Mouse (Mus musculus): ENCODE measurements around the gene Dlk1.
"Not testable (repeated sequence)": the region's sequence is repeated elsewhere in the genome, so short reads cannot be mapped to it uniquely, and the experiment has no call there.

Gene Dlk1

GRCm38 (mm10) chr12:109438383-109438782 lies 14.2 kb upstream of the Dlk1 start:
- in situ Hi-C loops (cut with MseI, MboI): no loop called here

DNA sequence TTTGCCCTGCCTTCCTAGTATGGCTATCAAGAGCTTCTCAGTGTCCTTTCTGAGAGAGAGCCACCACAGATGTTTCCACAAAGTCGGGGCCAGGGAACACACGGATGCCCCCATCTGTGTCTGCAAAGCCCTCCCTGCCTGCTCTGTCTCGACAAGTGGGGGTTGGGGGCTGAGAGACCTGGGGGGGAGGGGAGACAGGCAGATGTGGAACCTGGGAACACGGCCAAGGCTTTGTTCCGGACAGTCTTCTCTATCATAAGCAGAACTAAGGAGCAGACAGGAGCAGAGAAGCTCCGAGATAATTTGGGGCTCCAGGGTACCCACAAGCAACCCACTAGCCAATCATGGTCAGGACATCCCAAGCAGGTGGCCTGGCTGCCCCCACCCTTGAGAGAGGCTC lies 12.6 kb upstream of the Dlk1 start:
- in situ Hi-C loops (cut with MseI, MboI): no loop called here

DNA sequence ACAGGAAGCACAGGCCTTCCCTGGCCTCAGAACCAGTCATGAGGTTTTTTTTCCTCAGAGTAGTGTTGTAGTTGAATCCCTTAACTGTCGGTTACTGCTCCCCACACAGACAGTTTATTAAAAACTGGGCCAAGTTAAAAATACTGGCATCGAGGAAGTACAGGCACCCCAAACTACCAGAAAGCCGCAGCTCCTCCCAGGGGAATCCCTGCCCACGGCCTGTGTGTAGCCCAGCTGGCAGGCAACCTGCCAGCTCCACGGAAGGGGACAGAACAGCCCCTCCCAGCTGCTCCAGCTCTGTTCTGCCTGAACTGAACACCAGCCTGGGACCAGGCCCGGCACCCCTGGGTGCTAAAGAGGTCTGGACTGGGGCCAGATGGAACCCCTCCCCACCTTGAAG lies 11.3 kb upstream of the Dlk1 start:
- in situ Hi-C loops (cut with MseI, MboI): no loop called here

DNA sequence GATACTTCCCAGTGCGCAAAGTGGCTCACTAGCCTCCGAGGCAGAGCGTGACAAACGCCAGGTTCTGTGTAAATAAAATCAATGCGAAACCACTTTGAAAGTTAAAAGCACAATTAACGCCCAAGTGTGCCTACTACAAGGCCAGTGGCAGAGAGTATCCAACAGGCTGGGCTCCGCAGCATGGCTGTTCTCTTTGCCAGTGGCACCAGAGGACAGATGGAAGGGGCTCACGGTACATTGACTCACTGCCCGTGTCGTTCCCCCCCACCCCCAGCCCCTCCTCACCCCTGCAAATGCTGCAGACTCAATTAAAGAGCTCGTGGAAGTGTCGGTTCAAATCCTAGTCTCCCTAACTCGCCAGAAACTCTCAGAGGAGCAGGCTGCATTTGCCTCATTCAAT lies 10.5 kb upstream of the Dlk1 start:
- in situ Hi-C loops (cut with MseI, MboI): no loop called here

GRCm38 (mm10) chr12:109443276-109443675 lies 9.3 kb upstream of the Dlk1 start:
- in situ Hi-C loops (cut with MseI, MboI): no loop called here

- in situ Hi-C loops (cut with MseI, MboI): no loop called here
These were observed 7.6 kb upstream of the Dlk1 start for GRCm38 (mm10) chr12:109444999-109445398.

DNA sequence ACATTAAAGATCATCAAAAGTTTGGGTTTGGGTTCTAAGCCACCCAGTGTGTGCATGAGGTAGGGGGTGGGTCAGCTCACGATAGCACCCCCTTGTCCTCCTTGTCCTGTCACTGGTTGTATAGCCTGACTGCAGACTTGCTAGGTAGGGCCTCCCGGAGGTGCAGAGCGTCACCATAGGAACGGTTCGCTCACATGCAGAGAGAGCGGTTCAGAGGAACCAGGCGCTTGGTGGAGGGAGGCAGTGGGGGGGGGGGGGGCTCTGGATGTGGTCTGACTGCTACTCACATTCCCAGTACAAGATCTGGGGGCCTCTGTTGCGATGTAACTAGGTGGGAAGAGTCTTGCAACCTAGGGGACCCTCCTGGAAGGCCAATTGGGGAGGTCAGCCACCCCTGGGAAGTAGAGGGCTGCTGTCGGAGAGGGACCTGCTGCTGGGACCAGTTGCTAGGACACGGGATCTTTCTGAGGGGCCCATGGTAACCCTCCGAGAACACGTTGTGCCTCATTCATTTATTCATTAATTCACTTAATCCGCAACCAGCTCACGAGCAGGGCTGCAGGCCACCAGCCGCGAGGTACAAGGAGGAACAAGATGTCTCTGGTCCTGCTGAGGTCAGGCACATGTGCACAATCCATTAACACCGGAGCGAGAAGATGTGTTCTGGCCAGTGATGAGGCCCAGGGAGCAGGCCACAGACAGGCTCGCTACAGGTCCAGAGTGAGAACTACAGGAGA lies 7.0 kb upstream of the Dlk1 start:
- in situ Hi-C loops (cut with MseI, MboI): no loop called here

- in situ Hi-C loops (cut with MseI, MboI): no loop called here
These were observed 6.2 kb upstream of the Dlk1 start for GRCm38 (mm10) chr12:109446236-109446941.

DNA sequence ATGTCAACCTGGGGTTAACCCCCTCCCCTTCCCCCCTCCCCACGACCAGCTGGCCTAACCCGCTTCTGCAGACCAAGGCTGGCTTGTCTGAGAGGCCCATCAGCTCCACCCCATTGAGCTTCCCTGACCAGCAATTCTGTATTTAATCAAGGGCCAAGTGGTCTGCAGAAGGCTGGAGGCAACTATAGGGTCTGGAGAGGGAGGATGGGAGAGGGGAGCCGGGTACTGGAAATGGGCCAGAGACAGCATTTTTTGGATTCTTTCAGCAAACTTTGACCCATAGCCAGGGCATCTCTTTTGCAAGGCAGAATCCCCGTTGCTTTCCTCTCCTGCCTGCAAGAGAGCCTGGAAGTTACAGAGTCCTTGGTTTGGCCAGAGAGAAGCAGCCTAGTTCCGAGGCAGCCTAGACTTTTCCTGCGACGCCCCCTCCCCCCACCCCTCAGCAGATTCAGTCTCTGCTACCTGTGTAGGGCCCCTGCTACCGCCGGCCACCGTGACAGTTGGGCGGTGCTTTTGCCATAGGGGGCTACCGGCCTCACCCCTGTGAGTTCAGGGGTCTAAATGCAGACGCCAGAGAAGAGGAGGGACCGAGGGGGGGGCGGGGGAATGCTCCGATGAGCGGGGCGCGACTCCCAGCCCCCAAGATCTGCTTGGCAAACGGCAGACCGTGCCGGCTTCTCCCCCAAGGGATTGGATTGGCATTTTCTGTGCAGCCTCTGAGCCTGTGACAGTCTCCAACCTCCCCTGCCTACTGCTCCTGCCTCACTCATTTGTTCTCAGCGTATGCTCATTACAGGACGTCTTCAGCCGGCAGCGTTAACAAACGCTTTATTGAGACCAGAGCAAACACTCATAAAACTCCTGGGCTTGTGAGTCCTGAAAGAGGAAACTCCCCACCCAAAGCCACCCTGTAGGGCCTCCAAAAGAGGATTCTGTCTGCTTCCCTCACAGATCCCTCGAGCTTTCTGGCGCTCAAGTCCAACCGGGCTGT lies 2.9 kb upstream of the Dlk1 start:
- in situ Hi-C loops (cut with MseI, MboI): no loop called here

DNA sequence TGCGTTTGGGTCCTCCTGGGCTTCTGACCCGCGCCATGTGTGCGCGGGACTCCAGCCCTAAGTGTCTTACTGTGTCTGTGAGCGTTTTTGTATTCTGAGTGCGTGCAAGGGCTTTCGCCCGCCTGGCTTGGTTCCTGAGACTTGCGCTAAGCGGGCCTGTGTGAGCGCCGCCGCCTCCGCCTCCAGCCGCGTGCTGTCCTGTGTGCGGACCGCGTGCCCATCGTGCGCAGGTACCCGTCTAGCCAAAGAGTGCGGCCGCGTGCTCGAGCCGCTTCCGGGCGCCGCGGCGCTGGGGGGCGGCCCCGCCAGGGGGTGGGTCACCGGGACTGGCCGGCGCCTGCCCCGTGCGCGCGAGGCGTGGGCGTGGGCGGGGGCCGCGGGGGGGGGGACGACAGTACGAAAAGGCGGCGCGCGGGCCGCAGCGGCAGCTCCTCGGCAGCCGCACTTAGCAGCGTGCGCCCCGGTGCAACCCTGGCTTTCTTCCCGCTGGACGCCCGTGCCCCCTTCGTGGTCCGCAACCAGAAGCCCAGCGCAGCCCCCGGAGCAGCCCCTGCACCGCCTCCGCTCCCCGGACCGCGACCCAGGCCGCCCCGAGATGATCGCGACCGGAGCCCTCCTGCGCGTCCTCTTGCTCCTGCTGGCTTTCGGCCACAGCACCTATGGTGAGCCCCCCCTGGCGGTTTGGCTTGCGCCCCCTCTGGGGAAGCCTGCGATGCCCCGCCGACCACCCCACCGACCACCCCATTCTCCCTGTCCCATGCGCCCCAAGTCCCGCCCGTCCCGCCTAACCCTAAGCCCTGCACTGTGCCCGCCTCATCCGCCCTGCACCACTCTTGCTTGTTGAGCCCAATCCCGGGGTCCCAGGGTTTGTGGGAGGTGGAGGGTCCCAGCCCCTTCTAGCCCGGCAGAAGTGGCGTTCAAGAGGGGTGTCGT lies 708 bp downstream of the Dlk1 start:
- in situ Hi-C loops (cut with MseI, MboI): no loop called here

DNA sequence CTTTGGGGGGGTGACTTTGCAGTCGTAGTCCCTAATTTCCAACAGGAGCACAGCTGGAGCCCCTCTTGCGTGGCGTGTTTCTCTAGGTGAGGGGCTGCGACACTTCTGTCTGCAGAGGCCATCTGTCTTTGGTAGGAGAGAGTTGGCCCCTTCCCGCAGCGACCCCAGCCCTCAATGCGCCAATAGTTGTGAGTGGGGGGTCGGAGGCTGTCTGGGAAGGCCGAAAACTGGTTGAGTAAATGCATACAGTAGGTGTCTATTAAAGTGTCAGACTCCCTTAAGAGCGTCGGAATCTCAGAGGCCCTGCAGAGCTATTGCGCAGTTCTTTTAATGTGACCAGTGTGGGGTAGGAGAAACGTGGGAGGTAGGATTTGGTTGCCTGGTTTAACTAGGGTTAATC lies 1.5 kb downstream of the Dlk1 start:
- in situ Hi-C loops (cut with MseI, MboI): no loop called here

DNA sequence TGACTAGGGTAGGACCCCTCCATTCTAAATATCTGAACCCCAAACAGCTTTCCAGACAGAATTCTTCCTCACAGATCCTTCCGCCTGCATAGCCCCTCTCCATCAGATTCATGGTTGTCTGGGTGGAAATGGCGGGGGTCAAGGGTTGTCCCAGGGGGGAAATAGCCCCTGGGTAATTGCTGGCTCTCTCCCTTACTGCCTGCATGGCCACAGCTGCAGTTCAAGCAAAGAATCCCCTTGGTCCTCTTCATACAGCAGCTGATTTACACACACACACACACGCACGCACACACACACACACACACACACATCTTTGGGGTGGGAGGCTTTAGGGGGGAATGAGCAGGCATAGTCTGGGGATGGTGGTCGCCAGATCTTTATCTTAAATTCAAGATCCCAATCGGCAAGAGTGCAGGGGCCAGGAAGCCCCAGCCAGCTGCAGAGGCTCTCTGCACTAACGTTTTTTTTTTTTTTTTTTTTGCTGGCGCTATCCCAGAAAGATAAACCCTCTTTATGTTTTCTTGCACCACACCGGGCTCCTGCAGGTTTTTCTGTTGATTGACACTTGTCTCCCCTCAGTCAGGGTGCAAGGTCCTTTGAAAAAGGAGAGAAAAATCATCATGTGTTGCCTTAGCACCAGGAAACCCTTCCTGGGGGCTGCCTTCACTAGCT lies 4.0 kb downstream of the Dlk1 start:
- in situ Hi-C loops (cut with MseI, MboI): no loop called here

- in situ Hi-C loops (cut with MseI, MboI): no loop called here
These were observed 5.2 kb downstream of the Dlk1 start for GRCm38 (mm10) chr12:109457836-109458235.

DNA sequence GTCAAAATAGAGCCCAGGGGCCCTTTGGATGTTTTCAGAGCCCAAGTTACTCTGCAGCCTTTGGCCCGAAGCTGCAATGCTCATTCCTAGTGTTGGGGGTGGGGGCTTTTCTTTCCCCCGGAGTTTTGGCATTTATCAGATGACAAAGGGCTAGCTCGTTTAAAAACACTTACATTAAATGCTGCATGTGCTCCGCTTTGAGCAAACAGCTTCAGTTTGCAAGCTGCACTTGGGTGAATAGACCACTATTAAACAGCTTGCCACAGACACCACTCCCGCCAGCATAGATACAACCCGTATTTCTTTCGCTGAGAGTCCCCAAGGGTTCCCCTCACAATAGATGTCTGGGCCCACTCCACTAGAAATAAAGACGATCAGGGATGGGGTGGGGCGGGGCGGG lies 6.3 kb downstream of the Dlk1 start:
- in situ Hi-C loops (cut with MseI, MboI): no loop called here

GRCm38 (mm10) chr12:109459481-109460401 lies 7.1 kb downstream of the Dlk1 start:
- in situ Hi-C loops (cut with MseI, MboI): no loop called here

DNA sequence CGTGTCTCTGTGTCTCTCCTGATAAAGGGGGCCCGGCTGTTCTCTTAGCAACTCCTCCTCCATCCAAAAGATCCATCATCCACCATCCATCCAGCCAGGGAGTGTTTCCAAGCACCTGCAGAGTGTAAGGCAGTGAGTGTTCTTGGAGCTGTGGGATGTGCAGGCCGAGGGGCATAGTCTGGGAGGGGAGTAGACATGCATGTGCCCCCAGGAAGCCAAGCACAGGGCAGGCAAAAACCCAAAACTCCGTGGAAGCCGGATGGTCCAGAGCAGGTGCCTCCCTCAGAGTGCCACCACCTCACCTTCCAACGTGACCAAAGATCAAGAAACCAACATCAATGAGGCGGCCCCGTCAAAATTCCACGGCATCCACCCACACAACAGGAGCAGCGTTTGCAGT lies 10.0 kb downstream of the Dlk1 start:
- in situ Hi-C loops (cut with MseI, MboI): no loop called here

GRCm38 (mm10) chr12:109467417-109467816 lies 14.8 kb downstream of the Dlk1 start:
- in situ Hi-C loops (cut with MseI, MboI): not testable (repeated sequence)

GRCm38 (mm10) chr12:109469793-109470192 lies 17.2 kb downstream of the Dlk1 start:
- in situ Hi-C loops (cut with MseI, MboI): no loop called here

- in situ Hi-C loops (cut with MseI, MboI): no loop called here
These were observed 20.0 kb downstream of the Dlk1 start for GRCm38 (mm10) chr12:109472627-109473026.
